Mouse (Mus musculus): ENCODE data around the gene Cdh13.

GRCm38 (mm10) chr8:119343606-119344005 is 1060.1 kb downstream of the Cdh13 start:
- no peak for TF ChIP-seq CTCF (IDR thresholded peaks at IDR 0.05; ENCODE audit: extremely low read depth, insufficient read depth, low read length)
- no peak for TF ChIP-seq POLR2A (IDR thresholded peaks at IDR 0.05; ENCODE audit: extremely low read depth, insufficient read depth, low read length)

Data from cortical plate, adult 2 months (tissue).